Mouse (Mus musculus) thymus, adult 2 months (tissue): ENCODE measurements around the gene Sumo3.

Experiments
- CTCF ChIP-seq: fragments of 200-500 bp; IDR thresholded peaks from 2 replicates; pipeline ENCODE4 v1.5.1; 2012; ENCODE audit warnings: mild to moderate bottlenecking, control low read depth, low read length, moderate library complexity, borderline replicate concordance; ENCODE audit not compliant: control insufficient read depth, poor library complexity, insufficient read depth; ENCODE audit errors: extremely low read depth
- POLR2A ChIP-seq: fragments of 200-500 bp; IDR thresholded peaks from 2 replicates; pipeline ENCODE4 v1.6.1; 2012; ENCODE audit warnings: mild to moderate bottlenecking, low read length, control low read depth, moderate library complexity; ENCODE audit not compliant: control insufficient read depth, poor library complexity, insufficient read depth; ENCODE audit errors: extremely low read depth

DNA sequence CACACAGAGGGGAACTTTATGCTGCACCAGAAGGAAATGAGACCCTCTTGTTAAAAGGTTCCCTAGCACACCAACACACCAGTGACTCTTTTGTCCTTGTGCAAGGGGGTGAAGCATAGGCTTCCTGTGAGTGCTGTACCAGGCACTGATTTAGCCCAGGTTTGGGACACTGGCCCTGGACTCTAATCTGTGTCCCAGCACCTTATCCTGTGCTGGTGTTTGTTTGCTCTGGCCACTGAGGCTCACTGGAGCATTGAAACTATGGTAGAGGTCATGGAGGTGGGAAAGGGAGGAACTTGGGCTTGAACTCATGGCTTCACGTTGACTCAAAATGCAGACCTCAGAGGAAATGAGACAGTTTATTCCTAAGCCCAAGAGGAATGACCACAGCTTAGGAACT lies 32.7 kb upstream of the Sumo3 start:
- TF ChIP-seq CTCF (no peak), POLR2A (no peak)
